Mouse (Mus musculus) liver, adult 2 months (tissue): ENCODE data around the gene Ankrd6. TPM values are rescaled to one million over a fixed set of nuclear protein-coding genes. Genes with fewer than 3 reads are reported as not detected.
A peak's percentile ranks its signal among the peaks of the same experiment; 100 is the strongest.

Experiments
- DNase-seq: peaks from one replicate; pipeline ENCODE4 v3.0.0-alpha.2; 2011; ENCODE audit warnings: low read depth, low spot score; ENCODE audit errors: extremely low read depth
- H3K27ac ChIP-seq: fragments of 200-500 bp; replicated peaks from 2 replicates; pipeline ENCODE4 v1.5.1; 2012; ENCODE audit warnings: low read depth, mild to moderate bottlenecking, control low read depth, inconsistent platforms, low read length; ENCODE audit not compliant: insufficient read depth
- H3K27me3 ChIP-seq: fragments of 200-500 bp; 2 replicates; pipeline ENCODE4 v1.6.1; 2012; ENCODE audit warnings: mild to moderate bottlenecking, moderate library complexity, low read length, inconsistent platforms; ENCODE audit not compliant: control insufficient read depth, insufficient read depth
- H3K36me3 ChIP-seq: fragments of 200-500 bp; 2 replicates; pipeline ENCODE4 v1.6.1; 2012; ENCODE audit warnings: low read length, inconsistent platforms; ENCODE audit not compliant: control insufficient read depth, insufficient read depth
- H3K4me1 ChIP-seq: fragments of 200-500 bp; 2 replicates; pipeline ENCODE4 v1.6.1; 2011; ENCODE audit warnings: low read length; ENCODE audit not compliant: control insufficient read depth, insufficient read depth
- H3K4me3 ChIP-seq: fragments of 200-500 bp; 2 replicates; pipeline ENCODE4 v1.5.1; 2011; ENCODE audit warnings: low read depth, mild to moderate bottlenecking, control low read depth, low read length, moderate library complexity; ENCODE audit not compliant: insufficient read depth
- H3K79me2 ChIP-seq: fragments of 200-500 bp; 2 replicates; pipeline ENCODE4 v1.6.1; 2012; ENCODE audit warnings: inconsistent platforms, mild to moderate bottlenecking, low read length, moderate library complexity; ENCODE audit not compliant: control insufficient read depth, insufficient read depth
- H3K9ac ChIP-seq: fragments of 200-500 bp; 2 replicates; pipeline ENCODE4 v1.6.1; 2012; ENCODE audit warnings: low read depth, mild to moderate bottlenecking, control low read depth, inconsistent platforms, low read length
- CTCF ChIP-seq: fragments of 200-500 bp; IDR thresholded peaks from 2 replicates; pipeline ENCODE4 v1.5.1; 2011; ENCODE audit warnings: low read depth, low read length, control low read depth
- POLR2A ChIP-seq: fragments of 200-500 bp; IDR thresholded peaks from 2 replicates; pipeline ENCODE4 v1.6.1; 2011; ENCODE audit warnings: low read length, control low read depth; ENCODE audit not compliant: insufficient read depth; ENCODE audit errors: extremely low read depth
- WGBS: fragments of 180-500 bp; shearing (Covaris S2); methylation state at CpG from one replicate; pipeline ENCODE4 v1.1.7; 2018; 5-methylcytosine and 5-hydroxymethylcytosine counted together
- polyA plus RNA-seq: library from polyadenylated mRNA; depleted of rRNA; stranded (reverse); fragments of >200 nt; gene quantifications from 2 replicates; pipeline ENCODE4 v1.2.3, GENCODE M21; 2012
- total RNA-seq: library from RNA; depleted of rRNA; stranded (reverse); fragments of >200 nt; gene quantifications from 2 replicates; pipeline ENCODE4 v1.2.3, GENCODE M21; 2014

Ankrd6 gene
- total and polyA plus RNA-seq, 2 experiments = 0.07 to 0.28 TPM

- no peaks in the 10 kb centered on the region for H3K4me1 ChIP-seq
- no peak overlapping the region for H3K4me3 ChIP-seq
- H3K27ac ChIP-seq = no peak overlapping the region
- no peak for DNase-seq
- no peaks in the 10 kb centered on the region for H3K79me2 ChIP-seq
- no peak overlapping the region for H3K9ac ChIP-seq
- WGBS = 83% methylated on average over 8 of the region's 8 CpGs
- TF ChIP-seq CTCF = no peak
- TF ChIP-seq POLR2A = no peak
- no peaks in the 10 kb centered on the region for H3K27me3 ChIP-seq
- no peaks in the 10 kb centered on the region for H3K36me3 ChIP-seq
Measured at GRCm38 (mm10) chr4:32872189-32872749, 78.4 kb downstream of the Ankrd6 start.

- H3K4me1 ChIP-seq = 0 out of 2 replicates have a peak, but pooled peaks cover 2% of the 10 kb centered on the region
- TF ChIP-seq CTCF (no peak), POLR2A (no peak)
- no peak overlapping the region for H3K4me3 ChIP-seq
- H3K79me2 ChIP-seq = no peaks in the 10 kb centered on the region
- no peak overlapping the region for H3K27ac ChIP-seq
- no peak for DNase-seq
- no peaks in the 10 kb centered on the region for H3K27me3 ChIP-seq
- H3K9ac ChIP-seq = no peak overlapping the region
- no peaks in the 10 kb centered on the region for H3K36me3 ChIP-seq
- WGBS = 66% methylated on average over 9 of the region's 9 CpGs
Measured at GRCm38 (mm10) chr4:32869370-32869769, 81.3 kb downstream of the Ankrd6 start.

DNA sequence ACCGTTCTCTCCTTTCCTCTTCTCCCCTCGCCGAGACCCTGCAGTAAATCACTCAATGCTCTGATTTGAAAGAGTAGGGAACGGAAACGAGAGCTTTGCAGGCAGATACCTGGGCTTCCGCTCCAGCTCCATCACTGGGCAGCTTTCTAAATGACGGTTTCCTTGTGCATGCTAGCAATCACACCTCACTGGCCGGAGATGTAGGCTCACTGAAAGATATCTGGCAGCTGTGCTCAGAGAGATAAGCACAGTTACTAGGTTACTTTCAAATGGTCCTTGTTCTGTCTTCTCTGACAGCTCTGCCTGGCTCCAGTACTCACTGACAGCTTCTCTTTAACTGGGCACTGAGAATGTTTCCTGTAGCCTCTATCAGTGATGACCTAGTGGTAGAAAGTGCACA lies 81.8 kb downstream of the Ankrd6 start:
- H3K9ac ChIP-seq = no peak overlapping the region

DNA sequence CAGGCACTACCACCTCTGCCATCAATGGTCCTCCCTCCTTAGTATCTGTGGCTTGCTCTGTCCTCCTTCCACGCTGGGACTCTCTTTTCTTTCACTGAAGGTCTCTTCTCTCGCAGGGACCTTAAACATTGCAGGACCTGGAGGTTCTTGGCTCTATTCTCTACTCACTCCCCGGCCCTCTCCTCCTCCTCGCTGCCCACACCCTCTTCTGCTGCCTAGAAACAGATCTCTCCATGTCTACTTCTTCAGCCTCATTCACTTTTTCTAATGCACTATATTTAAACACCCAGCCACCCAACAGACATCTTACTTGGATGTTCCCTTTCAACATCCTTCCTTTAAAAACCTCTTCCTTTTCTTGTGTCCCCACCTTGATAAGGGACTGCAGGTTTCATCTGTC lies 82.2 kb downstream of the Ankrd6 start:
- H3K27me3 ChIP-seq = no peaks in the 10 kb centered on the region
- 81% methylated on average over 4 of the region's 4 CpGs for WGBS
- no peak overlapping the region for H3K27ac ChIP-seq
- H3K36me3 ChIP-seq = no peaks in the 10 kb centered on the region
- H3K4me1 ChIP-seq = 0 out of 2 replicates have a peak, but pooled peaks cover 3% of the 10 kb centered on the region
- H3K79me2 ChIP-seq = no peaks in the 10 kb centered on the region
- no peak overlapping the region for H3K9ac ChIP-seq
- TF ChIP-seq POLR2A = no peak
- no peak for TF ChIP-seq CTCF
- H3K4me3 ChIP-seq = no peak overlapping the region
- no peak for DNase-seq

More for the DNA sequence above, 81.8 kb downstream of the Ankrd6 start:
- WGBS = 63% methylated on average over 8 of the region's 8 CpGs
- no peaks in the 10 kb centered on the region for H3K36me3 ChIP-seq
- DNase-seq = no peak
- no peak for TF ChIP-seq CTCF
- TF ChIP-seq POLR2A = no peak
- no peaks in the 10 kb centered on the region for H3K27me3 ChIP-seq
- H3K27ac ChIP-seq = no peak overlapping the region
- no peak overlapping the region for H3K4me3 ChIP-seq
- no peaks in the 10 kb centered on the region for H3K79me2 ChIP-seq
- 0 out of 2 replicates have a peak, but pooled peaks cover 3% of the 10 kb centered on the region for H3K4me1 ChIP-seq

DNA sequence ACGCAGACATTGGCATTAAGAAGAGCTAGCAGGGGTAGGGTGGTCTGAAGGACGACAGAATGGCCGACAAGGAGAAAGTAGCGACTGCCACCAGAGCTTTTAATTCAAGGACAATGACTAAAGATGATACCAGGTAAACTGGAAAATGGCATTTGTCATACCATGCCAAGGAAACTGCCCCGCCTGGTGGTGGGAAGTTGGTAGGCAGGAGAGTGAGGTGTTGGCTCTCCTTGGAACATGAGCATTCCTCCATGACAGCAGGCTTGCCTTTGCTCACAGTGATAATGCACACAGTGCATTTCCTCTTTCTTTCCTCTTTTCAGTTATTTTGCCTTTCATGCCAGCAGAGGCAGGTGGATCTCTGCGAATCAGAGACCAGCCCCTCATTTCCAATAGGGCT lies 83.2 kb downstream of the Ankrd6 start:
- 79% methylated on average over 6 of the region's 6 CpGs for WGBS
- Histone ChIP-seq H3K4me3 (no peak overlapping the region), H3K36me3 (no peaks in the 10 kb centered on the region), H3K79me2 (no peaks in the 10 kb centered on the region), H3K9ac (no peak overlapping the region), H3K27me3 (no peaks in the 10 kb centered on the region), H3K4me1 (0 out of 2 replicates have a peak, but pooled peaks cover 3% of the 10 kb centered on the region), H3K27ac (no peak overlapping the region)
- no peak for DNase-seq
- peak; percentile 26; the same call in 1 of the 2 replicates for TF ChIP-seq CTCF
- TF ChIP-seq POLR2A = no peak

- WGBS = 30% methylated on average over 6 of the region's 6 CpGs
- Histone ChIP-seq H3K79me2 (no peaks in the 10 kb centered on the region), H3K27me3 (no peaks in the 10 kb centered on the region), H3K36me3 (no peaks in the 10 kb centered on the region), H3K4me1 (0 out of 2 replicates have a peak, but pooled peaks cover 3% of the 10 kb centered on the region), H3K27ac (peak overlapping the region; percentile 47), H3K4me3 (no peak overlapping the region), H3K9ac (no peak overlapping the region)
- no peak for TF ChIP-seq POLR2A
- DNase-seq = peak; percentile 96
Measured at GRCm38 (mm10) chr4:32864867-32865242, 85.8 kb downstream of the Ankrd6 start.
